Mouse (Mus musculus) kidney, postnatal 0 days (tissue): ENCODE data around the gene Grid2. TPM values are rescaled to one million over a fixed set of nuclear protein-coding genes. Genes with fewer than 3 reads are reported as not detected.

ENCODE experiments used
- ATAC-seq: fragments of 200-750 bp; cut with Nextera tagmentation; replicated peaks from 2 replicates; pipeline ENCODE4 v1.8.0; 2017; ENCODE audit warnings: low read depth, moderate number of reproducible peaks, moderate TSS enrichment, moderate library complexity; ENCODE audit not compliant: low FRiP score
- DNase-seq: peaks from one replicate; pipeline ENCODE4 v3.0.0-alpha.2; 2016; ENCODE audit warnings: low spot score
- H3K27ac ChIP-seq: fragments of 300-500 bp; sonication (generic); 2 replicates; pipeline ENCODE4 v1.5.1; 2014; ENCODE audit warnings: mild to moderate bottlenecking
- H3K27me3 ChIP-seq: fragments of 300-500 bp; sonication (generic); 2 replicates; pipeline ENCODE4 v1.6.1; 2014; ENCODE audit warnings: low read length, mixed read lengths; ENCODE audit not compliant: insufficient read depth
- H3K36me3 ChIP-seq: fragments of 300-500 bp; sonication (generic); 2 replicates; pipeline ENCODE4 v1.6.1; 2014; ENCODE audit warnings: low read length, mixed read lengths; ENCODE audit not compliant: insufficient read depth
- H3K4me1 ChIP-seq: fragments of 300-500 bp; sonication (generic); replicated peaks from 2 replicates; pipeline ENCODE4 v1.6.1; 2014; ENCODE audit warnings: antibody characterized with exemption, low read length, mixed read lengths; ENCODE audit not compliant: insufficient read depth
- H3K4me2 ChIP-seq: fragments of 300-500 bp; sonication (generic); 2 replicates; pipeline ENCODE4 v1.6.1; 2014; ENCODE audit warnings: mild to moderate bottlenecking, low read length, moderate library complexity, mixed read lengths
- H3K4me3 ChIP-seq: fragments of 300-500 bp; sonication (generic); replicated peaks from 2 replicates; pipeline ENCODE4 v1.5.1; 2014; ENCODE audit warnings: low read depth, low read length
- H3K9ac ChIP-seq: fragments of 300-500 bp; sonication (generic); 2 replicates; pipeline ENCODE4 v1.6.1; 2014; ENCODE audit warnings: low read depth, low read length
- H3K9me3 ChIP-seq: fragments of 300-500 bp; sonication (generic); replicated peaks from 2 replicates; pipeline ENCODE4 v1.6.1; 2016; ENCODE audit warnings: low read length, inconsistent platforms, mixed read lengths
- CTCF ChIP-seq: IDR thresholded peaks from 2 replicates; pipeline ENCODE4 v1.5.1; 2016; ENCODE audit warnings: antibody characterized with exemption, low read depth, mild to moderate bottlenecking, moderate library complexity
- WGBS: fragments of 180-500 bp; shearing (Covaris S2); extraction: QIAGEN DNeasy Blood & Tissue Kit; methylation state at CpG from one replicate; pipeline ENCODE4 v1.1.7; 2014; 5-methylcytosine and 5-hydroxymethylcytosine counted together
- polyA plus RNA-seq: library from polyadenylated mRNA; unstranded; fragments of >200 nt; fragmentation: Nextera tagmentation; extraction: Ambion mirVana; gene quantifications from 2 replicates; pipeline ENCODE4 v1.2.1, GENCODE M21; 2015

Gene Grid2
- polyA plus RNA-seq, 1 experiment from 2014 or later: 0.21 TPM

DNA sequence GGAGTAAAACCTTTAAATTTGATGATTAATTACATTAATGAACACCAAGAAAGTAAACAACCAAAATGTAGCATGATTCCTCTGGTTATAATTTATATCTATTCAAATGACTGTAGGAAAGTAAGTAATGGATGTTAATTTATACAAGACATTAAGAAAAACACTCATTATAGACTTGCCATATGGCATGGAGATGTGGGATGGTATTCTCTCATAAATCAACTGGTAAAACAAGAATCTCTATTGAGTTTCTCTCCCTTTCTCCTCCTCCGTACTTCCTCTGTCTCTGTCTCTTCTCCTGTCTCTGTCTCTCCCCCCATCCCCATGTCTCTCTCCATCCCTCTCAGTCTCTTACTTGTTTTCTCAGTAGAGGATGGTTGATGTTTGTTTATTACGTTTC, 506.9 kb downstream of the Grid2 start:
- Histone ChIP-seq H3K4me1 (no peaks in the 10 kb centered on the region), H3K9me3 (no peaks in the 10 kb centered on the region), H3K27me3 (no peaks in the 10 kb centered on the region), H3K27ac (no peak overlapping the region), H3K4me2 (no peak overlapping the region), H3K4me3 (no peak overlapping the region), H3K9ac (no peak overlapping the region), H3K36me3 (no peaks in the 10 kb centered on the region)
- DNase-seq (no peak), ATAC-seq (no peak)
- 55% methylated on average over 2 of the region's 2 CpGs for WGBS
- TF ChIP-seq CTCF: no peak

DNA sequence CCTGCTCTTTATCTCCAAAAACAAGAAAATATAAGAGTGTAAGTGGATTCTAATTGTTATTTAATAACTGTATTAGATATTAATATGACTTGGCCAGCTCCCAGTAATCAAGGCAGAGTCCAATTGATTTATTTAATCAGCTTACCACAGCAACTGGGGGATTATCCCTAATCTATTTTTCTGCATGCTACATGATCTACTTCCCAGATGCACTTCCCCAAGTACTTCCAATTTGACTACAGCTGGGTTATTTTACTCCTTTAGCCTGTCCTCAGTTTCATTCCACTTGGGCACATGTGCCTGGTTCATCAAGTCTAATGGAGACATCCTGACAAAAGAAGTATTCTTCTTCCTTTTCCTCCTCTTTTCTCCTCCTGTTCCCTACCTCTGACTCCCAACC, 539.0 kb downstream of the Grid2 start:
- H3K4me1 ChIP-seq: no peaks in the 10 kb centered on the region
- ATAC-seq (no peak), DNase-seq (no peak)
- TF ChIP-seq CTCF: no peak
- no peaks in the 10 kb centered on the region for H3K36me3 ChIP-seq
- no peak overlapping the region for H3K4me2 ChIP-seq
- H3K27ac ChIP-seq: no peak overlapping the region
- no peaks in the 10 kb centered on the region for H3K27me3 ChIP-seq
- no peak overlapping the region for H3K9ac ChIP-seq
- no peaks in the 10 kb centered on the region for H3K9me3 ChIP-seq
- H3K4me3 ChIP-seq: no peak overlapping the region

DNA sequence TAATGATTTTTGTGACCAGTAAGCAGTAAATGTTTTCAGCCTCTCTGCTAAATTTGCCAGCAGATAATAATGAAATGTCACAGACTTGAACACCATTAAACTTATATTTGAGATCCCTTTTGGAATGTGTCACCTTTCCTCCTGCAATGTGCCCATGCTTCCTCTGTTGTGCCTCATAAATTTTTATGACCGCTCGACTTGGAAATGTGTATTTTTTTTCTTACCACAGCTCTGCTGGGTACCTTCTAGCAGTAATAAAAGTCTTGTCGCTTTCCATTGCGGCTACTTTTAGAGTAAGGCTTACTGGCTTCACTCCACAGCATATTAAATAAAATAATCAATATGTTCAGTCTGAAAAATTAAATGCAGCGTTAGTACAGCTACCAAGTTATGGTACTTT, 564.6 kb downstream of the Grid2 start:
- Histone ChIP-seq H3K4me2 (no peak overlapping the region), H3K36me3 (no peaks in the 10 kb centered on the region), H3K9me3 (no peaks in the 10 kb centered on the region), H3K4me1 (no peaks in the 10 kb centered on the region), H3K27ac (no peak overlapping the region), H3K9ac (no peak overlapping the region), H3K4me3 (no peak overlapping the region), H3K27me3 (no peaks in the 10 kb centered on the region)
- 18% methylated on average over 5 of the region's 5 CpGs for WGBS
- ATAC-seq (no peak), DNase-seq (peak; percentile 33)
- TF ChIP-seq CTCF: no peak

DNA sequence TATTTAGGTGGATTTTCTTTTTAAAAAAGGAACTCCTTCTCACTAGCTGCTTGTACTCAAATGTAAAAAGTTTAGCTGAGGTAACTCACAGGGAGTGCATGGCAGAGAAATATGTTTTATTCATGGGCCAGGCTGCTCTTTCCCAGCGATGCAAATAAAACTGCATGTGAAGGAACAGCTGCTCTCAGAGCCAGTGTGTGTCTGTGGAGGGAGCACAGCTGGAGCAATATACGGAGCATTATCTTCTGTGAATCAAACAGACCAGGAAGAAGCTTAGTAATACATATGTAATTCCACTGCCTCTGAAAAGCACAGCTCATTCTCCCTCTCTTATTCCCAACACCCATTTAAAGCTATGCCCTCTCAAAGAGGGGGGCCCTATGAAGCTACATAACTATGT, 607.0 kb downstream of the Grid2 start:
- Histone ChIP-seq H3K36me3 (no peaks in the 10 kb centered on the region), H3K9ac (no peak overlapping the region), H3K4me3 (no peak overlapping the region), H3K4me2 (no peak overlapping the region), H3K27me3 (no peaks in the 10 kb centered on the region), H3K4me1 (no peaks in the 10 kb centered on the region), H3K27ac (no peak overlapping the region), H3K9me3 (no peaks in the 10 kb centered on the region)
- 27% methylated on average over 2 of the region's 2 CpGs for WGBS
- peak; percentile 16 for DNase-seq
- ATAC-seq: no peak
- TF ChIP-seq CTCF: no peak

DNA sequence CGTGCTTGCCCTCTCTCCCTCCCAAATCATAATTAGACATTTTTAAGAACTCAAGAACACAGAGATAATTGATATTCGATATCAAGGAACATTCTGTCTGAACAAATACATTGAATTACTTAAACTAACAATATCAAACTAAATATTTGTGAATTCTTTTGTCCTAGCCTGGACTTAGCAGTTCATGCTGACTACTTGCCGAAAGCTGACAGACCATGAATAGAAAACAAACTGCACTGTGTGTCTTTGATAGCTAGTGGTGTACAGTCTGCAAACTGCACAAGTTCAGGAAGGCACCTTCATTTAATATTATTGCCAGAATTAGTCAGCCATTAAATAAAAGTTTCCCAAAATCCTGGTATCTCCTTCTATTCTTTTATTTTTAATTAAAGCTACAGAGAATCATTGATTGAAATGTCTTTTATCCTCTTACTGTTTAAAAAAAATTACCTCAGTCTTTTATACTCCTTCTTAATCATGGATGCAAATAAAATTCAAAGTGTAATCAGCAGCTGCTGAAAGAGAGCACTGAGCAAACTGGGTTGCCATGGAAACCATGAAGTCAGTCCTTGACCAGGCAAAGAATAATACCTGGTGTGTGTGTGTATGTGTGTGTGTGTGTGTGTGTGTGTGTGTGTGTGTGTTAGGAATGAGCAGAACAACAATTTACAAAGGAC, 621.5 kb downstream of the Grid2 start:
- Histone ChIP-seq H3K9ac (no peak overlapping the region), H3K9me3 (no peaks in the 10 kb centered on the region)
- TF ChIP-seq CTCF: no peak

DNA sequence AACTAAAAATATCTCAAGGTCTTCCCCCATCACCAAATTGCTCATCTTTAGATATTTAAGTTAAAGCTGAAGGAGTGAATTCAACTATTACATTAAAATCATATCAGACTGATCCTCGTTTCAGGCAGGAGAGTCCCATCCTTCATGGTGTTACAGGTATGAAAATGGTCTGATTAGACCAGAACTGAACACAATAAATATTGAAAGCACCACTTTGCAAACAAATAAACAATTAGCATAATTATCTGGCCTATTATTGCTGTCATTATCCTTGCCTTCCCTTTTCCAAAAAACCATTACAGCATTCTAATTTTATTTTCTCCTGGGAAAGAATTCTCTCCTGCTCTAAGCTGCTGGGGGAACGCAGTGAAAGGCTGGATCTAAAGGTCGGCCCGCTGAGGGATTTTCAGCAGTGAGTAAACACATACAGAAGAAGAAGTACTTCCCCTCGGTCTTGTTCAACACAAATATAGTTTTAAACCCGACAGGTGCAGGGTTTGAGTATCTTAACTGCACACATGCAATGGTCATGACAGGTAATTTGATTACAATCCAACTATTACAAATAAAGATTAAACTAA, 622.2 kb downstream of the Grid2 start:
- WGBS: 72% methylated on average over 6 of the region's 6 CpGs
- H3K4me2 ChIP-seq: no peak overlapping the region

More for the DNA sequence above, 621.5 kb downstream of the Grid2 start:
- no peaks in the 10 kb centered on the region for H3K36me3 ChIP-seq
- no peak overlapping the region for H3K4me3 ChIP-seq
- H3K4me1 ChIP-seq: no peaks in the 10 kb centered on the region
- ATAC-seq (no peak), DNase-seq (no peak)
- H3K4me2 ChIP-seq: no peak overlapping the region
- H3K27me3 ChIP-seq: no peaks in the 10 kb centered on the region
- H3K27ac ChIP-seq: no peak overlapping the region
- 83% methylated on average over 3 of the region's 3 CpGs for WGBS

More for the DNA sequence above, 622.2 kb downstream of the Grid2 start:
- H3K36me3 ChIP-seq: no peaks in the 10 kb centered on the region
- no peak for DNase-seq
- H3K4me3 ChIP-seq: no peak overlapping the region
- H3K27me3 ChIP-seq: no peaks in the 10 kb centered on the region
- no peaks in the 10 kb centered on the region for H3K4me1 ChIP-seq
- H3K27ac ChIP-seq: no peak overlapping the region
- TF ChIP-seq CTCF: no peak
- H3K9me3 ChIP-seq: no peaks in the 10 kb centered on the region
- no peak for ATAC-seq
- H3K9ac ChIP-seq: no peak overlapping the region
